Mouse (Mus musculus) heart, adult 18-20 months (tissue): Measurements from ENCODE around the gene Smarca2. TPM values are rescaled to one million over a fixed set of nuclear protein-coding genes. Genes with fewer than 3 reads are reported as not detected.

Source experiments
- DNase-seq, 2 experiments: peaks; one replicate each; pipeline ENCODE4 v3.0.0; 2021 to 2022; ENCODE audit warnings: mixed read lengths in 1 of 2
- total RNA-seq, 2 experiments: library from RNA; stranded (reverse); gene quantifications; 2 replicates each; pipeline ENCODE4 v1.2.3; 2021

Gene Smarca2
- total RNA-seq, 2 experiments from 2014 or later: 68.5 to 70.4 TPM

DNA sequence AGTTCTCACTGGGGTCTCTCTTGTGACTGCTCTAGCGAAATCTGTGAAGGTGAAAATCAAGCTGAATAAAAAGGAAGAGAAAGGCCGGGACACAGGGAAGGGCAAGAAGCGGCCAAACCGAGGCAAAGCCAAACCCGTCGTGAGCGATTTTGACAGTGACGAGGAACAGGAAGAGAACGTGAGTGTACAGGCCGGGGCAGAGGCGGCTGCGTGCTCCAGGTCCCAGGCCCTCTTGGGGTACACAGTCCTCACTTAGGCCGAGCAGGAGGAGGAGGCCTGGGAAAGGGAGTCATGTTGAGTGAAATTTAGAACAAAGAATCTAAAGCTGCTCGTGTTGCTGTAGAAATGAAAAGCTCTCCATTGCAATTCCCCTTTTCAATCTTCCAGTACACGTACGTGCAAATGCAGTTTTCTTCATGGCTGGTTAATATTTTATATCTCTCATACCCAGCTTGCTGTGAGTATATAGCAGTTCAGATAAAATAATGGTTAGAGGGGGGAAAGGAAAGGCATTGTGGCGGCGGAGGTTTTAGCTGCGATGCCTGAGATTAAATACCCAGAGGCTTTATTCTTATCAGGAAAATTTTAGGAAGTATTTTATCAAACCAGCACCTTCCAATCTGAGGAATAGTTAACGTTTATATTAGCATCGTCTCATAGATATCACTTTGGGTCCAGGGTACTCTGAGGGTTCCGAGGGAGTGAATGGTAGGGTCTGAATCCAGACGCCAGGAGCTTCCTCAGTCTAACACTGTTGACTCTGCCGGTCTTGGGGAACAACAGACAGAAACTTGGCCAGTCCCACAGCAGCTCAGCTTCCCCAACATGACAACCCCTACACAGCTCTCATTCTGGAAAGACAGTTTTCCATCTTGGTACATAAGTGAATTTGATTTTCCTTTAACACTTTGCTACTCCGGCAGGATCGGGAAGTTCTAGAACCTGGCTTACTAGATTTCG is 171.5 kb downstream of the Smarca2 start:
- DNase-seq: no peak

DNA sequence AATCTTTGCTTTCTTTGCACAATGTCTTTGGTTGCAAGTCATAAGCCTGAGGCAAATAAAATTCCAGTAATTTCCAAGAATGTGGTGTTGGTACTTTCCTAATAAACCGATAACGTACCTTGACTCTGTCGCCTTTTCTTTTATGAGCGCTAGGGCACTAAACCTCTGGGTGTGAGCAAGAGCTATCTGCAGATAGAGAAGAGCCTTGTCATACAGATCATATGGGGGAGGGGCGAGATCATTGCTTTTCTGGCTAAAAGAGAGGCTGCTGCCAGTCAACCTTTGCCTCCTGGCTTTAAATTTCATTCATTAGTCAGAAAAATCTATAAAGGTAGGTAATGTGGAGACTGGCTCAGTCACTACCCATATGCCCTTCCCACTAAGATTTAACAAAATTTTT is 173.3 kb downstream of the Smarca2 start:
- DNase-seq: no peak

DNA sequence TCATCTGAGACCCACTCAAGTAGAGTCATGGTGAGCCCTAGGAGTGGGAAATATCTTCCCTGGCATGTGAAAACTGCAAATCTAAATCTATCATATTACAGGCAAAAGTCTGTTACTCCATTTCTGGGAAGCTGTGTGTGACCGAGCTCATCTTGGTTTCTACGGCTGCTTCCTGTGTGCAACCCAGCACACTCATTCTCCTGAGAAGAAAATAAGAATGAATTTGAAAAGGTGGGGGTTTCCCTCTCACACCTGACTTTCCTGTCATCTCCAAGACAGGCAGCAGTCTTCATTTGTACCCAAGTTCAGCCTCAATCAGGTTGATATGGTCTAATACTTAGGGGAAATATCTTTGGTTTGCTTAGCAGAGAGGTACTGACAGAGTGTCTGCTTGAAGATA is 176.4 kb downstream of the Smarca2 start:
- DNase-seq: no peak

DNA sequence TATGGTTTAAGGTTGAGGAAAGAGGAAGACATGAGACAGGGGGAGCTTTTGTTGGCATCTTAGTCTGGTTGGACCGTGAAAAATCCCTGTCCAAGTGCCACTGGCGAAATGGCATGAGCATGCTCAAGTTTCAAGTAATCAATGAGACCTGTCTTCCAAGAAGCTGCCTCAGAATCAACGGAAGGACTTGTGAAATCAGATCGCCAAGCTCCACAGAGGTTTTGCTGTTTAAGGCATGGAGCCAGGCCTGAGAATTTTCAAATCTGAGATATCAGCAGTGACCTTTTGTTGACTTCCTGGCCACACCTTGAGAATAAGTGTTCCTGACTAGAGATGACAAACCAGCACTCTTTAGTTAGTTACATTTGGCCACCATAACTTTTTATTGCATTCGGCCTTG is 183.6 kb downstream of the Smarca2 start:
- DNase-seq: no peak

DNA sequence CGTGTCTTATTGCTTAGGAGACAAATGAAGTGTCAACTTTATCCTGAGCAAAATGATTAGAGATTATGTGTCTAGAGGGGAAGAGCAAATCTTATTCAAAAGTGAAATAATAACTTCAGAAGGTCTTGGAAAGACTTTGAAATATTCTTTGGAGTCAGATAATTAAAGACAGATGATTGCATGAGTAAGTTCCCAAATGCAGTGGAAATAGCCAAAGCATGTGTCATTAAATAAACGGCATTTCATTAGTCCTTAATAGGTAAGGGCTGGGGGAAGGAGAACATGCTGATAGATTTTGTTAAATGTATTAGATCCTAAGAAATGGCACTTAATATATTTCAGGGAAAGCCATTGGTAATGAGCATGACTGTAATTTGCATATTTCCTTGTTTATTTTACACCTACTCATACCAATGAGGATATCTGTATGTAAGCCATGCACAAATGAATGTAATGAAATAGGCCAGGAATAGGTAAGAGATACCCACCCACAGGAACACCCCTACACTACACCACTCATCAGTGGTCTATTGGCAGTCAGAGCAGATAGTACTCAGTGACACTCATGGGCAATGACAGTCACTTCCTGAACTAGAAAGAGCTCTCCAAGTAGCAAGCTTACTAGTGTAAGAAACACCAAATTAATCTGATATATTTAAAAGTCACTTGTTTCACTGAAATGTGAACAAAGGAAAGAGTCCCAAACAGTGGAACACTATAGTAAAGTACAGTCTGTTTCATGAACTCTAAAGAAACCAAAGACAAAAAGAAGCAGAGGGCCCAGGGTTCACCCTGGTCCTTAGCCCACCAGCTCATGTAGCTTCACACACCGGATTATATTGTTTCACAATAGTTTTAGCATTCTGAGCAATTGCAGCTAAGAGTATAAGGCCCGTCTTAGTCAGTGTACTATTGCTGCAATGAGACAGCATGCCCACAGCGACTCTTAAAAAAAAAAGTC is 185.8 kb downstream of the Smarca2 start:
- no peak for DNase-seq

DNA sequence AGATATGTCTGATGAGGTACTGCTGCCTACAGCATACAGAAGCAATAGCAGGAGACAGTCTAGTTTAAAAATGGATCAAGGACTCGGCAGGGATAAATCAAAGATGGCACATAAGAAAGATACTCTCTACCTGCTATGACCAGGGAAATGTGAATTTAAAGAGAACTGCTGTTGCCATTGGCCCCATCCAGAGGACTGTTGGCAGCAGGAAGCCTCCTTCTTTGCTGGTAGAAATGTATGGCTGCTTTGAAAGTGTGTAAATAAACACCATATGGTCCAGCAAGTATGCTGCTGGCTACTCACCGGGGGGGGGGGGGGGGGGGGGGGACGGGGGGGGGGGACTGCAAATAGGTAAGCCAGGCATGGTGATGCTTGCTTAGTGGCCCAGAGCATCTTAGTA is 189.5 kb downstream of the Smarca2 start:
- DNase-seq: no peak

DNA sequence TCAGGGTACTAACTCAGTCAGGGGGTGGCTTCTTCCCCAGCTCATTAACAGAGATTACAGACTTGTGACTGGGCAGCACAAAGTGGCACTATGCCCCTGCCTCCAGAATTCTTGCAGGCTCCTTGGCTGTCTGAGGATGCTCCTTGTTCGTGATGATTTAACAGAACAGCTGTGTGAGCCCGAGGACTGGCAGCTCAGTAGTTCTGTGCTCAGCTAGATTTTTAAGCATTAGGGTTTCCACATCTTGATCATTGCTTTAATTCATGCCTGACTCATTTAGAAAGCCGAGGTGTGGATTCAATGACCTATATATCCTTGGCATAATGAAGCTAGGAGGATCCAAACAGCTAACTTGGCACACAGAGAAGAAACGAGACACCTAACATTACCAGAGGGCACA is 191.2 kb downstream of the Smarca2 start:
- no peak for DNase-seq

DNA sequence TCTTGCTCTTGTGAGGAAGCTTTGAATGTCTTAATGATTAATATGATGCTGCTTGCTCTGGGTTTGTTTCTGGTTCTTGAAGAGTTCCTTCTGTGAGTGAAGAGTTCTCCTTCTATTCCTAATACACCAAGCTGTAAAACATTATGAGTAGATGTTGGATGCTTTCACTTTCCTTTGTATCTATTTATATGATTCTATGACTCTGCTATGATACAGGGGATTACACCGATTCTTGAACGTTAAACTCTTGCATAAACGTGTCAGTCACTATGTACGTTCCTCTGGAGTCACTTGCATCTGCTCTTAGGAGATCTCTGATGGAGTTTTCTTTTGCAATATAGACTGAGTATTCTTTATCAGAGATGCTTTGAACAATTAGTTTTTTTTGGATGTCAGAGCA is 199.6 kb downstream of the Smarca2 start:
- no peak for DNase-seq

DNA sequence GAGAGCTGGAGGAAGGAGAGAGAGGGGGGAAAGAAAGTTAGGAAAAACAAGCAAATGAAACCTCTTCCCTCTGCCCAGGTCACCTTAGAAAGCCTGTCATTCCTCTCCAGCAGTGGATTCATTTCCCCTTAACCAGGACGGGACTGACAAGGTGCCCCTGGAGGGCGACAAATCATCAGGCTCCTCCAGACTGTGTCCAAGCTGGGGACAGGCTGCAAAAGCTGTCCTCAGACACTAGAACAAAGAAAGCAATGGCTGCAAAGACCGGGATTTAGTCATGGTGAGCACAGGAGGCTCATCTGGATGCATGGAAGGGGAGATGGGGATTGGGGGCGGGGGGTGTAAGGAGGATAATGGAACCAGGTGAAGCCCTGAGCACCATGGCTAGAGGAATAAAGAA is 209.8 kb downstream of the Smarca2 start:
- DNase-seq: peak; percentile 4 to 18

DNA sequence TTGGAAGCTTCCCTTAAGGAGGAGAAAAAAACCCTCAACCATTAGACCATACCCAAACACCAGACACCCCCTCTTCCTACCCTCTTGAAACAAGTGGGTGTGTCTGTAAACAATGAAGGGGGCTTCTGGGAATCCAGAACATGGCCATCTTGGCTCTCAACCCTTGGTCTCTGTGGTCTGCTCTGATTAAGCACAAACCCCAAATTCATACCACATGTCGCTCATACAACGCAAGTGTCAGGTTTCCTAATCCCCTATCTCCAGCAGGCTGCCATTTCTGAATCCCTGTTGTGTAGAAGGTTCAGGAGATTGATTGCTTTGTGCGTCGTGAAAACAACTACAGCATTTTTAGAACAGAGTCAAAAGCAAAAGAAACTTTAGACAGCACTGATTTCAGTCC is 213.1 kb downstream of the Smarca2 start:
- DNase-seq: no peak
